Mouse (Mus musculus): ENCODE results near the gene Tsr2. TPM values are rescaled to one million over a fixed set of nuclear protein-coding genes. Genes with fewer than 3 reads are reported as not detected.

Tsr2 gene
- total RNA-seq (2014; fragmentation: Nextera tagmentation) (22.3 and 55.6 TPM in 2 replicates), total RNA-seq (2017) (41.6 and 61.8 TPM in 2 replicates)

DNA sequence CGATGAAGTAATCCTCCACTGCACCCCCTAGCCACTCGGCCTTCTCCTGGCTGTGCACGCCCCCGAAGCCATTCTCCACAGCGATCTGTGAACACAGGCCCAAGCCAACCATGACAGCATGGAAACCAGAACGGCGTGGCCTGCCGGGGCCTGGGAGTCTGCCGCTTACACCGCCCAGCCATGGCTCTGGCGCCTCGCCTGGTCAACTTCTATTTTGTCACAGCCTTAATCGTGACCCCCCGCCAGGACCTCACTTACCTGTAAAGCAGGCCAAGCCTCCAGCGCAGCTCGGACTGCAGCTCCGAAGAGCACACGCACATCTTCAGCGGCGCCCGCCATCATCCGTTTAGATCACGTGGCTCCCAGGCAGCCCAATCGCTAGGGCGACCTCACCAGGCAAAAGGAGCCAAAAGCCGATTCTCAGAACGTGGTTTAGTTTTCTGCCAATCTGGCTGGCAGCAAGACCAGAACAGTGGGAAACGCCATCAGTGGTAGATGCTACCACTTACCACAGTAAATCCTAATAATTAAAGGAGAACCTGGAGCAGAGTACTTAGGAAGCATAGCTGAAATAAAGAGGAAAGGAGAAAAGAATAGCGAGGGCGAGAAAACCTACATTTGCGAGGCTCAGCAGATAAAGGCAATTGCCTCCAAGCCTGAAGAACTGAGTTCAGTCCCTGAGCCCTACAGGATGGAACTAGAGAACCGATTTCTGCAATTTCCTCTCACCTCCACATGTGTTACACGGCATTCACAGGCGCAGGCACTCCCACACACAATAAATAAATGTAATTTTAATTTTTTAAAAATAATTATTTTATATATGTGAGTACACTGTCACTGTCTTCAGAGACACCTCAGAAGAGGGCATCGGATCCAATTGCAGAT lies at the start of gene Tsr2:
TSS of gene Tsr2 (minus strand) at position 373 of the 888 bp plus-strand sequence.
- peak; percentile 98 for ATAC-seq (replicated peaks; ENCODE audit: low FRiP score, low TSS enrichment, poor library complexity, severe bottlenecking)

DNA sequence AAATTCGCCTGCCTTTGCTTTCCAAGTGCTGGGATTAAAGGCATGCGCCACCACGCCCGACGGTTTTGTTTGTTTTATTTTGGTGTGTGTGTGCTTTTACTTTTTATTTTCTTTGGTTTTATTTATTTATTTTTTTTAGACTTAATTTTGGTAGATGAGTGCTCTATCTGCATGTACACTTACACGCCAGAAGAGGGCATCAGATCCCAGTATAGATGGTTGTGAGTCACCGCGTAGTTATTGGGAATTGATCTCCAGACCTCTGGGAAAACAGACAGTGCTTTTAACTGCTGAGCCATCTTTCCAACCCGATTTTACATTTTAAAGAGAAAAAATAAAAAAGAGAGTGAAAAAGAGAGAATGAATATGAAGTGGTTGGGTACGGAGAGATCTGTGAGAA lies 36.4 kb upstream of the Tsr2 start:
- no peak for ATAC-seq (replicated peaks; ENCODE audit: low FRiP score, low TSS enrichment, poor library complexity, severe bottlenecking)

DNA sequence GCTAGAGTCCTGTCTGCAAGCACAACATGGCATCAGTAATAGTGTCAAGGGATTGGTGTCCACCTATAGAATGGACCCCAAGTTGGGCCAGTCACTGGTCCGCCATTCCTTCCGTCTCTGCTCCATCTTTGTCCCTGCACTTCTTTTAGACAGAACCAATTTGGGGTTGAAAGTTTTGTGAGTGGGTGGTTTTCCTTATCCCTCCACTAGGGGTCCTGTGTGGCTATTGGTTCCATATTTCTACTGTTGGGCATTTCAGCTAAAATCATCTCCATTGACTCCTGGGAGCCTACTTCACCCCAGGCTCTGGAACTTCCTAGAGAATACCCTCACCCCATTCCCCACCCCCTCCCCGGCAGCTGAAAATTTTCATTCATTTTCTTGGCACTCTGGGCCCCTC lies 34.1 kb upstream of the Tsr2 start:
- ATAC-seq (replicated peaks; ENCODE audit: low FRiP score, low TSS enrichment, poor library complexity, severe bottlenecking), result no peak

DNA sequence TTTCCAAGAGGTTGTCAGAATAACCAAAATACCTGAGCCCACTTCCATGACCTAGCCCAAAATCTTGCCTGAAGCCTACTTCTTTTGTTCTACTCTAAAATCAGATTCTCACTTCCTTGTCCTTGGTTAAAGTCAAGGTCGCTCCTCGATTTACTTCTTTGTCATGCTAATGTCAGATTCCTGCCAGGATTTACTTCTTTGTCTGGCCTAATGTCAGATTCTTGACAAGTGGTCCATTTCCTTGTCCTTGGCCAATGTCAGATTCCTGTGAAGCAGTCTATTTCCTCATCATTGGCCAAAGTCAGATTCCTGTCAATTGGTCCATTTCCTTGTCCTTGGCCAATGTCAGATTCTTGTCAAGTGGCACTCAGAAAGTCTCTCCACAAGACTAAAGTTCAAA lies 27.6 kb upstream of the Tsr2 start:
- no peak for ATAC-seq (replicated peaks; ENCODE audit: low FRiP score, low TSS enrichment, poor library complexity, severe bottlenecking)

DNA sequence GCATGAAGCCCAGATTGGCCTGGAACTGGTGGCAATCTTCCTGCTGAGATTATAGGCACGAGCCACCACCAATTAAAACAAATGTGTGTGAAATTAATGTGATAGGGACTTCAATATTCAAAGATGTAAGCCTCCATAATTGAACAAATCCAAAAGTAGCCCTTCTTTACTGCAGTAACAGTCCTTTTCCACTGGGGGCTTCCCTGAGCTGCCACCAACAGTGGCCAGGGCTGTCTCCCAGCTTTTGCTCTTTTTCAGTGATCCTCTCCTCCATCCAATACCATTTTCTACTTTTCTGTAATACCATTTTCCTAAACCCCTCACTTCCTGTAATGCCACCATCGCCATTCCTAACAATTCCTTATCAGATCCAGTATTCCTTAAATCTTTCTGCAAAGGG lies 21.1 kb upstream of the Tsr2 start:
- ATAC-seq (replicated peaks; ENCODE audit: low FRiP score, low TSS enrichment, poor library complexity, severe bottlenecking), result peak; percentile 89

DNA sequence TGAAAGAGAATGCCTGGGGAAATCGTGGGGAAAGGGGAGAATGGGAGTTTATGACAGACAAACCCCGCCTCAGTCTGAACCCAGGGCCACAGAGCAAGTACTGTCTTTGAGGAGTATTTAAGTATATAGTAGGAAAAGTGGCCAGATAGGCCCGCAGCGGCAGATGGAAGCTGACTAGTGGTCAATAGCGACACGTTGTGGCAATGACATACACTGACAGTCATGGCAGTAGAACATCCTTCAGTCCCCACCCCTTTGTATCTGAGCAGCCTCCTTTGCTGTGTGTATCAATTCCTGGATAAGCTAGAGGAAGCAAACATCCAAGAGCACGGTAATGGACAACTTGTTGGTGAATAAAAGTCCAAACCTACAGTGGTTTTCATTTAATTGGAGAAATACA lies 20.5 kb upstream of the Tsr2 start:
- ATAC-seq (replicated peaks; ENCODE audit: low FRiP score, low TSS enrichment, poor library complexity, severe bottlenecking), result peak; percentile 95

DNA sequence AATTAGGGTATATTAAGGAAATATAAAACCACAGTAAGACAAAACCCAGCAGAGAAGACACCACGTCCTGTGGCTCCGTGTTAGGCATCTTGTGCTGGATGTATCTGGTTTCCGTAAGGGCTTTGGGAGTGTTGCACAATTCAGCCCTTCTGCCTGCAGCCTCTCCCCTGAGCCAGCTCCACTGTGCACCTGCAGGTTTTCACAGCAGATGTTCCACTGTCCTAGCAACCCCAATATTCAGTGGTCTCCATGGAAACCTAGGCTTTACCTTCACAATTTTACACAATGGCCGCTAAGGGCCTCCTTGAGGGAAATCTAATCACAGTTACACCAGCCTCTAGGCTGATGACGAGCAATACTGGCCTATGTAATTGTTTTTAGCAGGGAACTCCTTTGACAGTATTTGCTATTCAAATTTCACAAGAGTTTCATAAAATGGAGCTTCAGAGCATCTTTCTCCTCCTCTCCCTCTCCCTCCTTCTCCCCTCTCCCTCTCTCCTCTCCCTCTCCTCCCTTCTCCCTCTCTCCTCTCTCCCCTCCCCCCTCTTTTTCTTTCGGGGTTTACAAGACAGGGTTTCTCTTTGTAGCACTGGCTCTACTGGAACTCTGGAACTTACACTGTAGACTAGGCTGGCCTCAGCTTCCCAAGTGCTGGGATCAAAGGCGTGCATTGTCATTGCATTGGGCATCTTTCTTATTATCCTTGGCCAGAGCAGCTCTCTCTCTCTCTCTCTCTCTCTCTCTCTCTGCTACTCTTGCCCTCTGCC lies 11.1 kb upstream of the Tsr2 start:
- ATAC-seq (replicated peaks; ENCODE audit: low FRiP score, low TSS enrichment, poor library complexity, severe bottlenecking), result no peak

DNA sequence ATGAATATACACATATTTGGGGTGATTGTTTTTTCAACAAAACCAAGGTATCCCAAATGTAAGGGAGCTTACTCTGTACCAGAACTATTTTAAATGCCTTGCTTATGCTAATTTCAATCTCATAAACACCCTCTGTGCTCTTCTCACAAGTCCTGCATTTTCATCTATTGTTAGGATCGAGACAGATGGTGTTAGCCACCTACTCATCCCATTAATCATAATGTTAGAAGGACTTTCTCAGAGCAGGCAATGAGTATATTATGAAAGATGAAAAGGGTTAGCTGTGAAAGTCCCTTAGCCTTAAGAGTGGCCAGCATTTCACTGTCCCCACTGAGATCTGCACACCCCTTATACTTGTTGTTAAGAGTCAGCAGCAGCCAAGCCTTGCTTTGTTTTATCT lies 8.9 kb downstream of the Tsr2 start:
- ATAC-seq (replicated peaks; ENCODE audit: low FRiP score, low TSS enrichment, poor library complexity, severe bottlenecking), result no peak

DNA sequence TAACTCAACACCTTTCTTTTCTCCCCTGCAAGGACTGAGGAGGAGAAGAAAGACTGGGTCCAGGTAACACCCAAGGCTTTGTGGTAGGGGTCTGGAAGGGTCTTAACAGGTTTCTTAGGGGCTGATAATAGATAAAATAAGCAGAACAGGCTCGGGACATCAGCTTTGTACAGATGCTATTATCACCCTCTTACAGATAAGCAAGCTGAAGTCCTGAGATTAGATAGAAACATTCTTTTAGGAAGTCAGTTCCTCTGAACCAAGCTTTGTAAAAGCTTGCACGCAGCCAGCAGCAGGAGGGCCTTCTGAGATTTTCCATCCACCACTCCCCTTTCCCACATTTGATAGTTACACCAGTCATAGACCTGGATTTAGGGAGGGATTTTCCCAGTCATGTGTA lies 10.7 kb downstream of the Tsr2 start:
- no peak for ATAC-seq (replicated peaks; ENCODE audit: low FRiP score, low TSS enrichment, poor library complexity, severe bottlenecking)

DNA sequence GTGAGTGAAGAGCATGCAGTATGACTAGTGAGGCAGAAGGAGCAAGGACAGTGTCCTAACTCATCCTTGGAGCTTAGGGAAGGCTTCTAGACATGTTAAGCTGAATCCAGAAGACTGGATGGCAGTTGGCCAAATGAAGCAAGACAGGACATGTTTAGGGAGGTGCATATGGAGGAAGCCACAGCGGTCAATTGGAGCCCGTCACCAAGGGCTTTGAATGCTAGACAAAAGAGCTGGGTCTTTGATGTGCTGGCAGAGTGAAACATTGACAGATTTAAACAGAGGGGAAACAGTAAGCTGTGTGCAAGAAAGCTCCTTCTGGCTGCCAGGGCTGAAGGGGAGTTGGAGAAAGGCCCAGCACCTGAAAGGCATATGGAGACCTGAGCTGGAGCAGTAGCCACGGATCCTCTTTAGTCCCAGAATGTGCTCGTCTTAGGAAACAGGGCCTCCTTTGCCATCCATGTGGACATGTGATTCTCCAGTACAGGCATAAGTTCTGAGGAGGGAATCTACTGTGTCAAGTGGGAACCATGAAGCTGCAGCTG lies 19.3 kb downstream of the Tsr2 start:
- no peak for ATAC-seq (replicated peaks; ENCODE audit: low FRiP score, low TSS enrichment, poor library complexity, severe bottlenecking)

DNA sequence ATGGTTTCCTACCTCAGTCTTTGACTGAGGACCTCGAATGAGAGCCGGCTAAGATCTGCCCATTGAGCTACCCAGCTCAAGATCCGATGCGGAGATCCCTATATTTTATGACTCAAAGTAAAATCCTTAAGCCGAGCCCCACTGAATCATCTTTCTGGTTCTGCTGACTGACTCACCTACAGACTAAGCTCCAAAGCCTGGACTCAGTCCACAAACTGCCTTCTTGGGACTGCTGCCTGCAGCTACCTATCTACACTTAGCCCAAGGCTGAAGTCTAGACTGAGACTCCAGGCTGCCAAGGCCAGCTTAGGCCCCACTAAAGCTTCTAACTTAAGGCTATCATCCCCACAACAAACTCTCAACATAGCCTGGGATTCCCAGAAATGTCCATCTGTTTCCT lies 20.3 kb downstream of the Tsr2 start:
- no peak for ATAC-seq (replicated peaks; ENCODE audit: low FRiP score, low TSS enrichment, poor library complexity, severe bottlenecking)

DNA sequence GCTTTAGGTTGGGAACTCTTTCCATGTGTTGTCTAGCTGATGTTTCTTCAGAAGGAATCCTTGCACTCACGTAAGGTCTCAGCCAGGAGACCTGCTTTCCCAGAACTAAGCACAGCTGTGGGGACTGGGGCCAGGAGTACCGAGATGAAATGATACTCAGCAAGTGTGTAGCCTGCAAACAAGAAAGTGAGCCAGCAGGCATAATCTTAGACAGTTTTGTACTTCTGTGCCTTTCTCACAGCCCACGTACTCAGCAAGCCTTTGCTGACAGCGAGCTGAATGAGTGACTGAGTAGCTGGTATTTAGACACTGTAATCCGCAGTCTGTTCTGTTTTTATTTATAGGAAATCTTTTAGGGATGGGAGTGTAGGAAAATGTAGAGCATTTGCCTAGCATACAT lies 28.5 kb downstream of the Tsr2 start:
- no peak for ATAC-seq (replicated peaks; ENCODE audit: low FRiP score, low TSS enrichment, poor library complexity, severe bottlenecking)

DNA sequence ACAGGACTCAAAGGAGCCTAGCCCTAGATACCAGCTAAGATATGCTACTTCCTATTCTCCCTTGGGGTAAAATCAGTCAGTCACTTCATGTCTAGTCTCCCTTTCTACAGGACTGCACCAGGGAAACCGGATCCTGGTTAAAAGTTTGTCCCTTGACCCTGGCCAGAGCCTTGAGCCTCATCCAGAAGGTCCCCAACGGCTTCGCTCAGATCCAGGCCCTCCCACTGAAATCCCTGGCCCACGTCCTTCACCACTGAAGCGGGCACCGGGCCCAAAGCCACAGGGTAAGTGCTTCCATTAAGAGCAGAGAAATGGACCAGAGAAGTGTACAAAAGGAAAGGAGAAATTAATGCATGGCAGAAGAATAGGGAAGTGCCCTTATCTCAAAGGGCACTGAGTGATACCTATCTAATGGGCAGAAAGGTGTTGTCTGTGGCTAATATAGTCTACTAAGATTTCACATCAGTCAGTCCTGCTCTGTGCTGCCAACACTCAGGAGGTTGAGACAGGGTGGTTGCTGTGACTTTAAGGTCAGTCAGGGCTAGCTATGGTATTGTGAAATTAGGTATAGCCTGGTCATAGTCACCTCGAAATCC lies 30.2 kb downstream of the Tsr2 start:
- ATAC-seq (replicated peaks; ENCODE audit: low FRiP score, low TSS enrichment, poor library complexity, severe bottlenecking), result no peak

DNA sequence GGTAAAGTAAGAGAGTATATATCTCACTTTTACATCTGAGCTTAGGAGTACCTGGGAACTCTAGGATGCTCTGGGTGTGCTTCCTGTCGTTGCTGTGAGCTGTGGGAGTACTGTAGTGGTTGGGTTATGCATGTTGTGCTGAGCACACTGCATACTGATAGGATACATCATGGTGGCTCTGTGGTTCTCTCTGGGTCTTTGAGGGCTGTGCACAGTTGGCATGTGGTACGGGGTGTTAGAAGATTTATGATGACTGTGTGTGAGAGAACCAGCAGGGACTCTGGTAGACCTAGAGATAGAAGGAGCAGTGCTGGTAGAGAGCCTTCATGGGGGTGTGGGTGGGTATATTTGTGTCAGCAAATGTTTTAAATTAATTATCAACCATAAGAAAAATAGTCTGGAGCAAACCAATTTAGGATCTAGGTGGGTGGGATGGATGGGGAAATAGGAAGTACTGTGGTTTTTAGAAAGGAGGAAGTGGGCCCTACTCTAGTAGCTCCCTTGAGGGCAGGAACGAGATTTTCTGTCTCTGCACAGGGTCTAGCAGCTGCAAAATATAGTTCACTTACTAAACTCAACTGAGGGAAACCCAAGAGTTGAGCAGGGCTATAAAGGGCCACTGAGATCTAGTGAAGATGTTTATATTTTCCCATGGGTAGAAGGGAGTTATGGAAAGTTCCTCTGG lies 34.6 kb downstream of the Tsr2 start:
- ATAC-seq (replicated peaks; ENCODE audit: low FRiP score, low TSS enrichment, poor library complexity, severe bottlenecking), result no peak

DNA sequence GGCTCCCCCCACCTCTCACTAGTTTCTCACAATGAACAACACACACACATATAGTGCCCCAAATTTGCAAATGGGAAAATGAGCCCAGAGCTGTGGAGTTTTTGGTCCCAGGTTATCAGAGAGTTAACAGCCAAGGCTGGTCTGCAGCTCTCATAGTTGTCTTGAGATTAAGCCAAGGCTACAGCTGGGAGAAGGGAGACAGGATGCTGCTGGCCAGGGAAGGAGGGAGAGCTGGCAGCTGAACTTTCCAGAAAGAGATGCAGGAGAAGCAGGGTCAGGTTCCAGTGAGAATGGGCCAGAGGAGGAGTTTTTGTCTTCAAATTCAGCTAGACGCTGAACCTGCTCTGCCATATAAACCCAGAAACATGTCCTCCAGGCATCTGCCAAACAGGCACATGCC lies 37.0 kb downstream of the Tsr2 start:
- no peak for ATAC-seq (replicated peaks; ENCODE audit: low FRiP score, low TSS enrichment, poor library complexity, severe bottlenecking)

DNA sequence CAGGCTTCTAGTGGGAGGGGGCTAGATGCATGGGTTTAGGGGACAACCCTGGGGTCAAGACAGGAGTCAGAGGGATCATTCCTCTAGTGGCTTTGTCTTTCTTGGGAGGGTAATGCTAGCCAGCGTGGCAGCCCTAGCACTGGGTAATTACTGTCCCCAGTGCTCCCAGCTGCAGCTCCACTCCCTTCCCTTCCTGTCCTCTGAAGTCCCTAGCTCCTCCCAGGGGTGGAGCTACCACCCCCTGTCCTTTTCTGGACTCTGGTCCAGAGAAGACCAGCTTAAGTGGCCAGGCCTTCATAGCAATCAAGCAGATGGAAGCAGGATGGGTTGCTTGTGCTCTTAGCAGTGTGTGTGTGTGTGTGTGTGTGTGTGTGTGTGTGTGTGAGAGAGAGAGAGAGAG lies 40.8 kb downstream of the Tsr2 start:
- no peak for ATAC-seq (replicated peaks; ENCODE audit: low FRiP score, low TSS enrichment, poor library complexity, severe bottlenecking)

DNA sequence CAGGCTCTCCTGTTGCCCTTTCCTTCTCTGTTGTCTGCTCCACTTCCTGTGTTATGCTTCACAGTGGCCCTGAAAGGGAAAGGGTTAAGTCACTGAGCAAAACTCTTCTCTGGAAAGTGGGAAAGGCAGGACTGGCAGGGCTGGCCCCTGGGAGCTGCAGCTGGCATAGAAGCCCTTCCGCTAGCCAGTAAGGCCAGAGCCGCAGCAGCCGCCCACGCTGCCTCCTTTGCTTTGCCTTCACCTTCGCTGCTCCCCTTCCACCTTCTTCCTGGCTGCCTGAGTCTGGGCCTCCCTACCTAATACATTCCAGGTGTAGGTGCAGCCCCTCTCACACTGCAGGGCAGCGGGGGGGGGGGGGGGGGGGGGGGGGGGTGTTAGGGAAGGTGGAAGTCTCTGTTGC lies 41.9 kb downstream of the Tsr2 start:
- ATAC-seq (replicated peaks; ENCODE audit: low FRiP score, low TSS enrichment, poor library complexity, severe bottlenecking), result no peak

DNA sequence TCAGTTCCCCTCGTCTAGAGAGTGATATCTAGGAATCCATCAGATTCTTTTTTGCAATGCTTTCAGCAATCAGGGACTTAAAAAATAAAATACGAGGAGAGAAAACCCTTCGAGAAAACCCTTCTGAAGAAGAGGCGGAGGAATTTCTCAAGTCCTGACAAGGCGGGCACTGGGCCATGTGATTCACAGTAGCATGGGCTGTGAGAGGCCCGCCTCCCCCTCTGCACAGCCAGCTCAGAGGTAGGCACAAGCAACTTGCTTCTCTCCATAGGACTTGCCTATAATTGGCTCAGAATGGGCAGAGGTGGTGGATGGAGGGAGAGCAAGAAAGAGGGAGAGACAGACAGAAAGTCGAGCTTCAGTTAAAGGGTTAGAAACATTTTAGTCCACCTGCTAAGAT lies 46.0 kb downstream of the Tsr2 start:
- no peak for ATAC-seq (replicated peaks; ENCODE audit: low FRiP score, low TSS enrichment, poor library complexity, severe bottlenecking)

DNA sequence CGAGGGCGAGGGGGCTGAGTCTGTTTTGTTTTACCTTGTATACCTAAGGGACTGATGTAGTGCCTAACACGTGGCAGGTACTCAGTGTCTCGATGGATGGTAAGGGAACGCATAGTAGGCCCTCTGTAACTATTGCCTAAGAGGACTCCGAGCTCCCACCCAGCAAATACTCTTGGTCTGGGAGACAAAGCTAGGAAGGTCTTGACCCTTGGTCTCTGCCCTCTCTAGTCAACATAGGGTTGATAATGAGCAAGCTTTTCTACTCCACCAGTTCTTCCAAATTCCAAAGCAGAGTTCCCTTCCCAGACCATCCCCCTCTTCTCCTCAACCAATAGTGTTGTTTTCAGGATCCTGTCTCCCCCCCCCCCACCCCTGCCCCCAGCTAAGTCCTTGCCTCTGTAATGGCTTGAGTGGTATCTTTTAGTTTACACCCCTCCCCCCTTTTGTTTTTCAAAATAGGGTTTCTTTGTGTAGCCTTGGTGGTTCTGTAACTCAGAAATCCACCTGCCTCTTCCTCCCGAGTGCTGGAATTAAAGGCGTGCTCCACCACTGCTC lies 46.6 kb downstream of the Tsr2 start:
- no peak for ATAC-seq (replicated peaks; ENCODE audit: low FRiP score, low TSS enrichment, poor library complexity, severe bottlenecking)

All from megakaryocyte-erythroid progenitor cell, adult 5-6 weeks (primary cell).